Mouse (Mus musculus) heart, embryonic 13.5 days (tissue): Measurements from ENCODE around the gene Hcrt. TPM values are rescaled to one million over a fixed set of nuclear protein-coding genes. Genes with fewer than 3 reads are reported as not detected.

Experiments
- polyA plus RNA-seq: library from polyadenylated mRNA; unstranded; fragments of >200 nt; fragmentation: Nextera tagmentation; extraction: Ambion mirVana; gene quantifications from 2 replicates; pipeline ENCODE4 v1.2.1, GENCODE M21; 2015

Hcrt gene
- polyA plus RNA-seq, 1 experiment from 2014 or later = not detected

Other genes starting within 250 kb of the Hcrt start
- 67.8 and 69.7 TPM in 2 replicates for gene Acly, start 234.9 kb downstream of the Hcrt start, polyA plus RNA-seq
- 0.19 and 0.62 TPM in 2 replicates for gene Ttc25, start 217.3 kb downstream of the Hcrt start, polyA plus RNA-seq
- 18.1 and 20.2 TPM in 2 replicates for gene Cnp, start 188.0 kb downstream of the Hcrt start, polyA plus RNA-seq
- gene Nkiras2, start 143.7 kb downstream of the Hcrt start, polyA plus RNA-seq = 67.0 and 67.3 TPM in 2 replicates
- gene Dnajc7, start 142.8 kb downstream of the Hcrt start, polyA plus RNA-seq = 172 and 191 TPM in 2 replicates
- 0.09 and 0.51 TPM in 2 replicates for gene Zfp385c, start 70.5 kb downstream of the Hcrt start, polyA plus RNA-seq
- 1.5 and 1.9 TPM in 2 replicates for gene Dhx58, start 58.7 kb downstream of the Hcrt start, polyA plus RNA-seq
- gene Kat2a, start 50.5 kb downstream of the Hcrt start, polyA plus RNA-seq = 33.4 and 34.7 TPM in 2 replicates
- gene Hspb9, start 49.1 kb downstream of the Hcrt start, polyA plus RNA-seq = 0.21 TPM in 1 of 2 replicates, not detected in the other
- 13.4 and 13.6 TPM in 2 replicates for gene Rab5c, start 24.7 kb downstream of the Hcrt start, polyA plus RNA-seq
- not detected in 2 replicates for gene Kcnh4, start 3.0 kb downstream of the Hcrt start, polyA plus RNA-seq
- 6.0 and 7.2 TPM in 2 replicates for gene Ghdc, start 8.0 kb upstream of the Hcrt start, polyA plus RNA-seq
- 24.3 and 27.0 TPM in 2 replicates for gene Stat5b, start 87.8 kb upstream of the Hcrt start, polyA plus RNA-seq
- gene Stat5a, start 96.4 kb upstream of the Hcrt start, polyA plus RNA-seq = 5.2 and 5.9 TPM in 2 replicates
- 41.8 and 42.9 TPM in 2 replicates for gene Stat3, start 176.6 kb upstream of the Hcrt start, polyA plus RNA-seq
- gene Cavin1, start 208.0 kb upstream of the Hcrt start, polyA plus RNA-seq = 348 and 370 TPM in 2 replicates
- 54.9 and 58.1 TPM in 2 replicates for gene Atp6v0a1, start 246.5 kb upstream of the Hcrt start, polyA plus RNA-seq